Mouse (Mus musculus) right cerebral cortex, postnatal 10 days (tissue): ENCODE measurements at regions not wholly inside any gene's neighbourhood (a gene's known extent, or its start where the extent isn't known, plus 50 kb on each side); places are given as distances from the start of the nearest gene placed in this dataset.

ENCODE experiments used
- DNase-seq, 2 experiments: peaks; one replicate each; pipeline ENCODE4 v3.0.0; 2021; ENCODE audit warnings: low spot score in 2 of 2

DNA sequence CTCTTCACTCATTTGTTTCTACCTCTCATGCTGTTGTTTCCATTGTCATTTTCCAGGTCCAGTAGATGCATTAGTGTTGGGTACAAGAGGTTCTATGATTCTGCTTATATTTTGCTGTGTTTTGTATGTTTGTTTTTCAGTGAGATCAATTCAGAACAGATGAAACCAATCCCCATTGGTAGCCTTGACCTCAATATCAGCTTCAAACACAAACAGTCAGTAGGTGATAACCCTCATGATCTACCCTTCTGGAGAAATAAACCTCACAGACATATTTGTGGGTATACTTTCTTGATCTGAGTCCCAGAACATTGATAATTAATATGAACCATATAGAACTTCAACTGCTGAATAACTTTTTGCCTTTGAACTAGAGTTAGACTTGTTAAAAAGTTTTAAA is 969.3 kb upstream of the Lrrc6 start:
- DNase-seq = no peak

DNA sequence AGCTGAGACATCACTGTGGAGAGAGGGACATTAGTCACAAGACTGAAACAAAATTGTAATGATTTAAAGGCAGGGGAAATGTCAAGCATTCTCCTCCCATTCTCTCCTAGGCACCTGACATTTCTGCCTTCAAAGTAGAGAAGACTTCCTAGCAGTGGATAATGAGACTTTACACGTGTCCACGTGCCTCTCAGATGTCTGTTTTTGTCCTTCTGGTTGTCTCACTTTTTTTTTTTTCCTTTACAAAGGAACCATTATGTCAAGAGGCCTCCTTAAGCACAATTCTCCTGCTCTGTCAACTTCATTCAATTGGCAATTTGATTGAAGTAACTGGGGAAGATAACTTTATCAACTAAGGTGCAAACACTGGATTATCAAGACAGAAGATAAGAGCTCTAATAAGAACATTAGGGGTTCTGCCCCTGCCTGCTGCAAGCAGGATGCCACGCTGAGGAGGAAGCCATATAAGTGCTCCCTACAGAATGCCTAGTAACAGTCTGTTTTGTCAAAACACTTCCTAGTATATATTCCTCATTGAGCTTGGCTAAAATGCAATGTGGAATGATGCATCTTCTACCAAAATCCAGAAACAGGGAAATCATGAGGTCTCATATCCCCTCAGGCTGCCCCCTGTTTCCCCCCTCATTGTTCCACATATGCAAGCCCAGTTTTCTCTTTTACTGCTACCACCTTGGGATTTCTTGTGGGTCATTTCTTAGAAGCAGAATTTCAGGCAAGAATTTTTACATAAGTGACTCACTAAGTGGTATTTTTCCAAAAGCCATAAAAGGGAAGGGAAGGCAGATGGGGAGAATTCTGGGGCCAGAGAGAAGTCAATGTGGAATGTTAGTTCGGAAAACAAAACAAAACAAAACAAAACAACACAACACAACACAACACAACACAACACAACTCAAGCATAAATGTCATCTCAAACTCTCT is 967.0 kb upstream of the Lrrc6 start:
- DNase-seq = no peak

DNA sequence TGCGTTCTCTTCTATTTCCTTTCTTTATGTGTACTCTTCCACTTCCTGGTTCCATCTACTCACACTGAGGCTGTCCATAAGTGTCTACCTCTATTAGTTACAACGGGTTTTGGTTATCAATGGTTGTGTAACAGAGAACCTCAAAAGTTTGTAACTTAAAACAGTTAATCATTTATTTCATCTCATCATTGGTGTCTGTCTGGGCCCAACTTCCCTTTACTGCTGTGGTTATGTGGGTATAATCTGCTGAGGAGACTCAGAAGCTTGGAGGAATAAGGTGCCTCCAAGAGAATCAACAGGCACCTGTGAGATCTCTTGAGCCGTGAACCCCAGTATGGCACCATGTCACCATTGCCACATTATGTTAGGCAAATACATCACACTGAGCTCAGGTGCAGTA is 962.2 kb upstream of the Lrrc6 start:
- no peak for DNase-seq

DNA sequence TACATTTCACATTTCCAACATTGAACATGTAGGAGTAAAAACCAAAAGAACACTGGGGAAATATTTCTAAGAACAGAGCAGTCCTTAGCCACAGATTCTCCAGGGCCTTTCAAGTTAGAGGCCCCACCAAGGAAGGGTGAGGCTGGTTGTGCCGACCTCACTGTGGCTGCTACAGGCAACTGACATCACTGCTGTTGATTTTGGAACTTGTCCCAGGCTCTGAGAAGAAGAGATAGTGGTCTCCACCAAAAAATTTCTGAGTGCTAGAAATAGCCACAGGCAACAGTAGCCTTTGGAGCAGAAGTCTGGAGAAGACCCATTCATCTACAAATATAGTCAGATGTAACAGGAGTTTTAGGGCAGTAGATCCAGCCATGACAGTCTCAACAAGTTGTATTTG is 959.7 kb upstream of the Lrrc6 start:
- no peak for DNase-seq

DNA sequence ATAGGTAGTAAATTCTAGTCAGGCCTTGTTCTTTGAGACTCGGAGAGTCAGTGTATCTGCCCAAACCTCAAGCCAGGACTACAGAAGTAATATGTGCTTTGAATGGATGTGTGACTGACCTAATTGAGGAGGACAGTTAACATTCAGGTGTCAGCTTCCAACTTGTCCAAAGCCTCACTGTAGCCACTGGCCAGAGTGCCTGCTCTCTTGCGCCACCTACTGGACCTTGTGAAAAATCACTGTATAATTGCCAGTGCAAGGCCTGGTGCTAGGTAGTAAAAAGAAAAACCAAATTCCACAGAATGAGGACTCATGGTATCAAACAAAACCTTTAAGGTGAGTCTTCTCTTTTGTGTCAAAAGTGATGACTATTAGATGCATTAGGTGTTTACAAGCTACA is 933.6 kb upstream of the Lrrc6 start:
- DNase-seq = peak; percentile 37 to 49

DNA sequence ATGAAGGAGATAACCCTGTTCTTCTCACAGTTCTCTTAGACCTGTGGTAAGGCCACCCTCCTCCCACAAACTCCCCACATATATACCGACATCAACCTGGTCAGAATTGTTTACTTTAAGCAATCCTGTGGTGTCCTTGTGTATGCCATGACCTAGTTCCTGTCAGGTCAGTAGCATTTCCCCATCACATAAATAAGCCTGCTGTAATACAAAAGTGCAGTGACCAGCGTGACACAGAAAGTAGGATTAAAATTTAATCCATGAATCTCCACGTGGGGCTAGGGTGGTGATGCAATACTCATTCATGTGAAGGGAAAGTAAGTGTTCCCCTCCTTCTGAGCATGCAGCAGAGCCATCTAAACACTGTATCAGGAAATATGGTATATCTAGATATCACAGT is 923.2 kb upstream of the Lrrc6 start:
- no peak for DNase-seq

DNA sequence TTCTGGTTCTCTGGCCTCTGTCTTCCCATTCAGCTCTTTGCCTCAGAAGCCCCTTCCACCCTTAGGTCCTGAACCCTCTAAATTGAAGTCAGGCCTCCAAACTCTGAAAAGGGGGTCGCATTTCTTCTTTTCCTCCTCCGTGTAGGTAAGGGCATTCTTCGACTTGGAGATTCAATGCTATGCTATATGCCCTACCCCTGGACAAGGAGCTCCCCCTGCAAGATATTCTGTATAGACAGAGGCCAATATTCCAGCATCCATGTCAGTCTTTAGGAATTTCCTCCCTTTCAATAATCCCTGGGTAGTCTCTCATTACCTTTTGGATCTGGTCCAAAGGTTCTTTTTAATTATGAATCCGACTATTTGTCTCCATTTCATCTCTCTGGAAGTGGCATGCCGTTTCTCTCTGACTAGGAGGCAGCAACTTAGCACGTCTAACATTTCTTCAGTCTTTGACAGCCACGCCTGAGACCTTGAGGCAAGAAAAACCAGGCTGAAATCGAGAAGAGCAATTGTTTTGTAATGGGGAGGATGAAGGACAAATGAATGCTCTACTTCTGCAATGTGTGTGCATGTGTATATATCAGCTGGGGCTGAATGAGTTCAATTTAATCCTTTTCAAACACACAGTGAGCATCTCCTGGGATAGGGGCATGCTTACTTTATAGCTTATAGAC is 921.7 kb upstream of the Lrrc6 start:
- no peak for DNase-seq

DNA sequence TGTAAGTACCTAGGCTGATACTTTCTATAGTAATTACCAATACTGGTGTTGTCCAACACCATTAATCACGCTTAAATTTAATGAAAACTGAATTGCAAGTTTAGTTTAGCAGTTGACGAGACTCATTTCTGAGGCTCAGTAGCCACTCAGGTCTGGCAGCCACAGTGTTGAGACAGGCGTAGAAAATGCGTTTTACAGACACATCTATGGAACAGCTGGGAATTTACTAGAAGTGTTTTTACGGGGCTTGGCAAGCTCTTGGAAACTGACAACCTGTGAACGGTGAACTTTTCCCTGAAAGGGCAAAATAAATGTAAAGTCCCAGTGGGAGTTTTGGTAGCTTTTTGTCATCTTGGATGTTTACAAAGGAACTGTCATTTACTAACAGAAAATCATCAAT is 920.1 kb upstream of the Lrrc6 start:
- no peak for DNase-seq

DNA sequence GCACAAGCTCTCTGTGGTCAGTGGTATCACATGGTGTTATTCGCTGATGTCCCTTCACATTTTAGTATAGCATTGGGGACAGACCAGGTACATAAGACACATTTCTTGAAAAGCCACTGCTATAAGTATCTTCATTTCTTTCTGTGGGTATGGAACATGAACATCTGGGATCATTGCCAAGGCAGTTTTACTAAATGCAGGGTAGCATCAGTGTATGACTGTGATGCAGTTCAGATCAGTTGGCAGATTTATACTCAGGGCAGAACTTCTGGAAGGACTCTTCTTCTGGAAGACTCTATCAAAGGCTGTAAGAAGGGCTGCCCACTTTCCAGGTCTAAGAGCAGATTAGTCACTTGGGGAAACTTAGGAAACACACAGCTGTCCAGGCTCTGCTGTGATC is 919.0 kb upstream of the Lrrc6 start:
- no peak for DNase-seq

DNA sequence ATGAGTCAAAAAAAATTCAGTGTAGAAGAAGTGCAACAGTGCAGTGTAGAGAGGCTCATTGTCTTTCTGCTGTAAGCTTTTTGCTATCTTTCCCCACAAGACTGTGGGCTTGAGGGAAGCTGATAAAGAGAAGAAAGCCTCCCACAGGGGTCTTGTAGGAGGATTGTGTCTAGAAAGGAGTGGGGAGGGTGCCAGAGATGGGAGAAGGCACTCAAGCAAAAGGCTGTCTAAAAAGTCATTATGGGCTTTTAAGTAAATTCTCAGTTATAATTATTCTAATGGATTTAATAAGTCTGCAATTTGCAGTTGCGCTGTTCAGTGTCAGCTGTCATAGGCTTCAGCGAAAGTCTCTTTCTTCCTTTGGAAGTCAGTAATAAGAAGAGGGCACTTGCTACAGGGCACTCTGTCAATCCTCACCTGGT is 917.0 kb upstream of the Lrrc6 start:
- no peak for DNase-seq

DNA sequence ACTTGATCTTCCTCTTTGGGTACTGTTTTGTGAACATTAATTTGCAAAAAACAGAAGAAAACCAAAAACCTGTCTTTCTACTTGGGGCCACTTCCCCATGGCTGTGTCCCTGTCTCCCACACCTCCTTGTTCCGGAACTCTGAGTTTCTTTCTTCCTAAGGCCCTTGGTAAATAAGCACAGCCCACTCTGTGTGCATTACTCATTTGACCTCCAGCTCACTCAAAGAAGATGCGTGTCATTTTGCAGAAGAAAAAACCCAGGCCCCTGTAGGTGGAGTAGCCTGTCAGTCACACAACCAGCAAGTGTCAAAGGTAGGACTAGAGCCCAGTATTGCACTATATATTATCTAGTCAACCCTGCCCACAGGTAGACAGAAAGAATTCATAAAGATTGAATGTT is 915.1 kb upstream of the Lrrc6 start:
- DNase-seq = no peak

DNA sequence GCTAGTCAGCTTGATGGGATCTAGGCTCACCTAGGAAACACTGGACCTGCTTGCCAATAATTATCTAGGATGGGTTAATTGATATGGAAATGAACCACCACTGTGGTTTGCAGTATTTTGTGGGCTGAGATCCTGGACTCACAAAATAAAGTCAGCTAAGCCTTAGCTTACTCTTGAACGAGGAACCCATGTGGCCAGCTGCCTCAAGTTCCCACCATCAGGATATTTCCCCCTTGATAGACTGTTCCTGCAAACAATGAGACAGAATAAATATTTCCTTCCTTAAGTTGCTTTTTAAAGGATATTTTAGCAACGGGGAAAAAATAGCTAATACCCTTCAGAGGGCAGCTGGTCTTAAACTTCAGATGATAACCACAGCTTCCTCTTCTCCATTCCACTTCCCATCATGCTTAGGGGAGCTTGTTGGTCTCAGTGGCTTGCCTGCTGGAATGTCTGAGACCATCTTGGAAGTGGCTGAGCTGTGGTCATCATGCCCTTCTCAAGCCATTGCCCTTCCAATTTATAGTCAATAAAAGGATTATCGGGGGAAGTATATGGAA is 913.7 kb upstream of the Lrrc6 start:
- no peak for DNase-seq

DNA sequence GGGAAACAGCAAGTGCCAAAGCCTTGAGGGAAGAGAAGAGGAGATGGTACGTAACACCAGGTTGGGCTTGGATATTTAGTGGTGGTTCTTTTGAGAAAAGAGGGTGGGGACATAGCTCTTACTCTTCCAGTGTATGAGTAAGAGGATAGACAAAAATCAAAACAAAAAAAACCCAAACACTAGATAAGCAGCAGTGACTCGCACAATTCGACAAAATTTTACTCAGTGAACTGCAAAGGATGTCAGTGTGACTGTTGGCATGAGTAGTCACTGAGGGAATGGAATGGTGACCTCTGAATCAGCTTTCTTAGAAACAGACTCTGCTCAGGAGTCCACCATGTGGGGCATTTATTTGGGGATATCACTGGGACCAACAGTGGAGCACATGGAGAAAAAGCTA is 912.9 kb upstream of the Lrrc6 start:
- DNase-seq = no peak

DNA sequence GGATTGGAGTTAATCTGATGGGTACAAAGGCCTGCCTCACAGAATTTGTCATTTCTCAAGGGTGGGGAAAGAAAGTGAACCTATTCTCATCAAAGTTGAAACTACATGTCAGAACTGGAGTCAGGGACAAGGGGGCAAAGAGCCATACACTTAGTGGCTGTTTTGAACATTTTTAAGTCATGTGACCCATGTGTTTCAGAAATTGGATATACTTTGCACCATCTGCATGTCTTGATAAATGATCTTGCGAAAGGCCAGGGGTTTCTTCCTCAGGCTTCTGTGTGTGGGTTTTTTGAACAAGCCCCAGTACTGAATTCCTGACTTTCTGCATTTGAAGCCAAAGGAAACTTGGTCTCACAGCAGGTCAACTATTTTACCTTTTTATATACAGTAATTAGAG is 911.7 kb upstream of the Lrrc6 start:
- DNase-seq = no peak

DNA sequence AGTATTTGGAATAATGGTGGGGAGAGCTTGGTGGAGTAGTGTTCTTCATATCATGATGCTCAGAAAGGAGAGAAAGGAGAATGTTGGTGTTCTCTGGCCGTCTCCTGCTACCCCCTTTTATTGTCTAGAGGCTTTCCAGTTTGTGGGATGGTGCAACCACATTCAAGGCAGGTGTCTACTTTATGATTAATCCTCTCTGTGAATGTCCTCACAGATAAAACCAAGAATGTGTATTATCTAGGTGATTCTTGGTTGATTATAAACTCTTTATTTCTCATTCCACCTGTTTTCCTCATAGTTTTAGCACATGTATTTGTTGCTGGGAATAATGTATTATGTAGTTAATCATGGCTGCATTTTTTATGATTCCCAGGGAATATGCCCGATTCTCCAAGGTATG is 910.9 kb upstream of the Lrrc6 start:
- DNase-seq = no peak

DNA sequence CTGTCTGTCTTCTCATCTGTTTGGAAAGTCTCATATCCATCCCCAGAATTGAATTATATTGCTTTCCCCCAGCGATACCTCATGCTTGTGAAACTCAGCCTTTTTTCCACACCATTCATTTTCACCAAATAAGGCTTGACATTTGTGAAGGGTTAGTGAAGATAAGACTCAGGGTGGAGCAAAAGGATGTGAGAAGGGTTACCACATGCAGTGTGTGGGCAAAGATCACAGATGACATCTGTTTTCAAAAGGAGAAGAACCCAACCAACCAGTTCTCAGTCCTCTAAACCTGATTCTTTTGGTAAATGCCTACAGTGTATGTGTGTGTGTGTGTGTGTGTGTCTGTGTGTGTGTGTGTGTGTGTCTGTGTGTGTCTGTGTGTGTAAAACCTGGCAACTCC is 909.3 kb upstream of the Lrrc6 start:
- no peak for DNase-seq

DNA sequence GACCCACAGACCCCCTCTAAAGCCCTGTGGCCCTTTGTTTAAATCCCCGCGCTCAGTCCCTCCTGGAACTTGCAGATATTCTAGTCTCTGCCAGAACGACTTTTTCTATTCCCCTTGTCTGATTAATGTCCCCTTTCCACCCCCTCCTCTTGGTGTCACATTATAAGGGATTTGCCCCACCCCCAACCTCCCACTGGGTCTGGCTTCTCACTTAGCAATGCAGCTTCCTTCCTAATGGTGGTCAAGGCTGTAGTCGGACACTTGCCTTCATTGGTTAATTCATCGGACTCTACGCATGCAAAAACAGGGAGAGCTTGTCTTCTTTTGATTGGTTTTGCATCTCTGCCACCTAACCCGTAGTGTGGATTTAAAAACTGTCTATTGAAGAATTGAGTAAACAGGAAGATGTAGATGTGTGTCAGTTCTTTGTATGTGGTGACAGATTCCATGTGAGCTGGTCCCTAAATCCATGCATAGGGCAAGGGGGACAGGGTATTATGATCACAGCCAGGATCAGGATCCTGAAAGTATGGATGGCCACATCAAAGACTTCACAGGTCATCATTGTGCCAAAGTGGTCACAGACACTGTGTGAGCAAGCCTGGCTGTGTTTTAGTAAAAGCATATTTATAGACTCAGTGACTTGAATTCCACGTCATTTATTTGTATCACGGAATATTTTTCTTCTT is 908.3 kb upstream of the Lrrc6 start:
- no peak for DNase-seq

DNA sequence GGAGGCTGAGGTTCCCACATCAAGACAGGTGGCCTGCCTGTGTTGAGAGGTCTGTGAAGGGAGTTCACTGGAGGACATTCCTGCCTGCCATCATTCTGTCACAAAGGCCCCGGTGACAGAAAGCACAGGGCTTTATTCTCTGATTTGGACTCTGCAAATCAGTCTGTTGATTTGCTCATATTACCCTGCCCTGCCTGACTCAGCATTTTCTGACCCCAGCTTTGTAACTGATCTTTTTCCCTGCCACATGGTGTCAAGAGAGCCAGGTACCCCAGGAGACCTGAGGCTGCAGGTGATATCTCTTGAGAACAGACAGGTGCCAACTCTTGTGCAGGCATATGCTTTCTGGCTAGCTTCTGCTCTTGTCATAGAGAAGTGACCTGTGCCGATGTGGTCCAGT is 906.5 kb upstream of the Lrrc6 start:
- DNase-seq = no peak

DNA sequence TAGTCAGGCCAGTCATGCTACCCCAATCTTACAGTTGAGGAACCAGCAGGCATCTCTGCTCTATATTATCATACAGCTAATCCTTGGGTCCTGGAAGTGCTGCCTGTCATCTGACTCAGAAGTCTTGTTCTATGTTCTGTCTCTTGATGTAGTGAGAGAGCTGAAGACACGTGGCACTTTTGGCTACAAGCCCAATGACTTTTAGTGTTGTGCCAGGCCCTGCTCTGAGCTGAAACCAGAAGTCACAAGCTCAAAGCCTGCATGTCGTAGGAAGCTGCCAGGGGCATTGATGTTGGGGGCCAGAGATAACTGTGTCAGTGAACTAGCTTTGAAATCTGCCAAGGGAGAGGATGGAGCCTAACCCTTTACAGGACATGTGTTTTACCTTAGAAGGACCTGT is 904.8 kb upstream of the Lrrc6 start:
- DNase-seq = no peak

DNA sequence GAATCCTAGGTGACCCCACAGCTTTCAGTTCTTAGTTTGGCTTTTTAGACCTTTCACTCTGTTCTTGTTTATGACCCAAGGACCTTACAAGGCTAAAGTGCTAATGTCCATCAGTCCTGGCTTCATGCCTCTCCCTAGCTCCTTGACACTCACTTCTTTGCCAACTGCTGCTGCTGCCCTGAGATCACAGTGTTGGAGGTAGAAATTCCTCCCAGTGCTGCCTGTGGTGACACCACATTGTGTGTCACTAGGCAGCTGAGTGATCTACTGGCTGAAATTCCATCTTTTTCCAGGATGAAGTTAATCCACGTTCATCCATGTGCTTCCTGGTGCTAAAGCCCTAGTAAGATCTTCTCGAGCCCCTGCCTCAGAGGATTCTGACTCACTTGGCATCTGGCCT is 904.3 kb upstream of the Lrrc6 start:
- DNase-seq = no peak

DNA sequence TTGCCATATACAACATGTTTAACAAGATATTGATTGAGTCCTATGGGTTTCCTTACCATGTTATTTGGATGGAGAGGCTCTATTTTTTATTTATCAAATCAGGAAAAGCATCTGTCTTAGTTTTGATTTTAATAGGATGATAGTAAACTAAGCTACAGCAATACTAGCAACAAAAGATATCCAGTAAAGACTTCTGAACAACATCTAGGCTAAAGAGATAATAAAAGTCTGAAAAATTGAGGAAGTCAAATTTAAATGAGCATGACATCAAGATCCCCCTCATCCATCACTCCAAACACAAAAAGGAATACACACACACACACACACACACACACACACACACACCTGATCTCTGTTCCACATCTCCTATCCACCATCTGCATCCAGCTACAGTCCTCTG is 901.6 kb upstream of the Lrrc6 start:
- no peak for DNase-seq

DNA sequence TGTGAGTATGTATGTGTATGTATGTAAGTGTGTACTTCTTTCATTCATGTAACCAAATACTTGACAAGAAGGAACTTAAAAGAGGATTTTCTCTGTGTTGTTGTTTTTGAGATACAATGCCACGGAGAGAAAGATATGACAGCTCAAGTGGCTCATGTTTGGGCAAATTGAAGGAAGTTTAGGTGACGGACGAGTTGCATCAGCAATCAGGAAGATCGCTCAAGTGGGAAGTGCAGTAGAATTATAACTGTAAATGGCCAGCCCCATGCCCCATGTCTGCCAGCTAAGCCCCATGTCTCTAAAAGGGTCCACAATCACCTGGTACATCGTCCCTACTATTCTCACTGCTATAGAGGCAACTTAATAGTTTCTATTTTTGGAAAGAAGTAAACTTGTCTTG is 896.6 kb upstream of the Lrrc6 start:
- no peak for DNase-seq

DNA sequence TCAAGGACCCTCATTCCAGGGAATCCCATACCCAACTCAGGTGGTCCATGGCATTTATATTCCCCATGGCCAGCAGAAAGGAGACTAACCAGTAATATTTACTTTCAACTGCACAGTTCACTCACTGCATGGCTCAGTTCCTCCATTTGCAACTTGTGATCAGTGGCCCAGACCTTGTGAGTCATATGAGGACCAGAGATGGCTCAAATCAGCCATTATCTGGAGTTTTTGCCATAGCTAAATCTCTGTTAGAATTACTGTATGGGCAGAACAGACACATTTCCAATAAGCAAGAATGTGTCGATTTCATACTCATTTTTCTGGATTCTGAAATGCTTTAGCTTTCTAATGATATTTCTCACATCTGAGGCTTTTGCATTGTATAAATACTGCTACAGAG is 894.4 kb upstream of the Lrrc6 start:
- no peak for DNase-seq
